In the genomic region with DNA sequence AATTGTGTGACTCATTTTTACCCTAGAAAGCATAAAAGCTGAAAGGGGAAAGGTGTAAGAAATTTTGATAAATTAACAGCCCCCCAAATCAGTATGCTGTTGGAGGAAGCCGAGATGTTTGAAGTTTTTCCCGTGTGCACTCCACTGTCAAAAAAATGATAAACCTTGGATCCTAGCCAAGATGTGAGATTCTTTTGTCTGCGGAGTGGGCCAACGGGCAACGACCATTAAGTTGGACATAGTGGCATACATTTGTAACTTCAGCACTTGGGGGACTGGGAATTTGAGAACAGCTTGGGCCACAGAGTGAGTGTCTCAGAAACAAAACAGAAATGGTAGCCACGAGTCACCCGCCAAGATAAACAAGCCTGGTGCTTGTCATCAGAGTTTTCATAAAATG, we compare ENCODE assay signal across 21 mouse cellular contexts. TPM values are rescaled to one million over a fixed set of nuclear protein-coding genes. Genes with fewer than 3 reads are reported as not detected.
"Had no signal": no experiment of that assay in that cellular context is flagged by ENCODE, and none has a peak within 500 bp of the region (broad histone marks: within the 10 kb centered on the region; RNA-seq: fewer than 3 reads in every experiment).

No protein-coding gene starts in this region.

- H3K27ac ChIP-seq: liver, embryonic 15.5 days; macrophage; midbrain, embryonic 13.5 days; midbrain, embryonic 15.5 days; neural tube, embryonic 12.5 days; stomach, embryonic 15.5 days; stomach, postnatal 0 days had no signal

- DNase-seq: liver, postnatal 0 days; lung, adult 2 months; lung, postnatal 10 days; lung, postnatal 36 days; right cerebral cortex, postnatal 14 days; thymus, adult 2 months; thymus, postnatal 25 days; thymus, postnatal 4 days had no signal

- H3K9me3 ChIP-seq: liver, embryonic 15.5 days; megakaryocyte, embryonic 14.5 days; midbrain, embryonic 13.5 days; midbrain, embryonic 15.5 days; neural tube, embryonic 12.5 days; stomach, embryonic 15.5 days had no signal

- ATAC-seq: liver, postnatal 0 days; midbrain, embryonic 13.5 days; midbrain, embryonic 15.5 days had no signal

- H3K4me3 ChIP-seq: liver, embryonic 15.5 days; megakaryocyte, embryonic 14.5 days; midbrain, embryonic 13.5 days; midbrain, embryonic 15.5 days; neural tube, embryonic 12.5 days; stomach, embryonic 15.5 days had no signal

- H3K9ac ChIP-seq: liver, embryonic 15.5 days; liver, postnatal 0 days; midbrain, embryonic 13.5 days; midbrain, embryonic 15.5 days; neural tube, embryonic 12.5 days; stomach, embryonic 15.5 days had no signal

- H3K4me2 ChIP-seq: liver, embryonic 15.5 days; midbrain, embryonic 13.5 days; midbrain, embryonic 15.5 days; neural tube, embryonic 12.5 days; stomach, embryonic 15.5 days had no signal

- H3K36me3 ChIP-seq: liver, embryonic 15.5 days; midbrain, embryonic 13.5 days; midbrain, embryonic 15.5 days; neural tube, embryonic 12.5 days had no signal

RNA-seq across cellular contexts. Expression of gene Tuba3a, which starts 31.2 kb away (rescaled TPM):
- total RNA-seq: megakaryocyte progenitor cell, adult 5-6 weeks; midbrain, postnatal 0 days; monocyte, adult 5-6 weeks had no signal
- polyA plus RNA-seq: liver, embryonic 15.5 days; liver, postnatal 0 days; macrophage; midbrain, embryonic 15.5 days; midbrain, postnatal 0 days; neural tube, embryonic 14.5 days; spleen, adult 2 months had no signal
